ENCODE assay signal across 23 mouse cellular contexts in genomic region chr11:49597149-49597548, GRCm38 (mm10). TPM values are rescaled to one million over a fixed set of nuclear protein-coding genes. Genes with fewer than 3 reads are reported as not detected.
"Had no signal": no experiment of that assay in that cellular context is flagged by ENCODE, and none has a peak within 500 bp of the region (broad histone marks: within the 10 kb centered on the region; RNA-seq: fewer than 3 reads in every experiment).

No protein-coding gene starts in this region.

RNA-seq across cellular contexts. Expression of gene Flt4, which starts 11.9 kb away (rescaled TPM):
- total RNA-seq: megakaryocyte, adult 5-6 weeks; neutrophil, adult 5-6 weeks had no signal

RNA-seq across cellular contexts. Expression of gene Olfr1380, which starts 40.5 kb away (rescaled TPM):
- total RNA-seq: layer of hippocampus, adult 18-20 months; layer of hippocampus, postnatal 25 days; left cerebral cortex, adult 18-20 months; left cerebral cortex, postnatal 10 days; left cerebral cortex, postnatal 36 days; liver, adult 2 months; megakaryocyte, adult 5-6 weeks; monocyte, adult 5-6 weeks; neutrophil, adult 5-6 weeks had no signal
- polyA plus RNA-seq: kidney, embryonic 15.5 days; limb, embryonic 11.5 days; limb, embryonic 14.5 days; liver, adult 2 months; liver, embryonic 13.5 days; liver, embryonic 16.5 days; lung, embryonic 15.5 days; macrophage; midbrain, embryonic 12.5 days; midbrain, embryonic 15.5 days; myocyte; neural tube, embryonic 13.5 days; stomach, embryonic 15.5 days; testis, adult 2 months; urinary bladder, adult 2 months had no signal

RNA-seq across cellular contexts. Expression of gene Olfr1381, which starts 53.9 kb away (rescaled TPM):
- total RNA-seq: layer of hippocampus, adult 18-20 months; layer of hippocampus, postnatal 25 days; left cerebral cortex, adult 18-20 months; left cerebral cortex, postnatal 10 days; left cerebral cortex, postnatal 36 days; liver, adult 2 months; megakaryocyte, adult 5-6 weeks; monocyte, adult 5-6 weeks; neutrophil, adult 5-6 weeks had no signal
- polyA plus RNA-seq: limb, embryonic 11.5 days; limb, embryonic 14.5 days; liver, adult 2 months; liver, embryonic 13.5 days; liver, embryonic 16.5 days; lung, embryonic 15.5 days; macrophage; midbrain, embryonic 12.5 days; midbrain, embryonic 15.5 days; myocyte; neural tube, embryonic 13.5 days; stomach, embryonic 15.5 days; testis, adult 2 months; urinary bladder, adult 2 months had no signal
